Mouse (Mus musculus) cortical plate, adult 2 months (tissue): ENCODE data around the gene Gm9999.

Experiments
- CTCF ChIP-seq: fragments of 200-500 bp; IDR thresholded peaks from 2 replicates; pipeline ENCODE4 v1.5.1; 2011; ENCODE audit warnings: mild to moderate bottlenecking, control low read depth, low read length; ENCODE audit not compliant: insufficient read depth; ENCODE audit errors: extremely low read depth
- POLR2A ChIP-seq: fragments of 200-500 bp; IDR thresholded peaks from 2 replicates; pipeline ENCODE4 v1.6.1; 2011; ENCODE audit warnings: mild to moderate bottlenecking, low read length, control low read depth; ENCODE audit not compliant: insufficient read depth; ENCODE audit errors: extremely low read depth

- no peak for TF ChIP-seq POLR2A
- TF ChIP-seq CTCF = no peak
These were observed 9.7 kb downstream of the Gm9999 start for GRCm38 (mm10) chr7:46993079-46993478.
